Mouse (Mus musculus): ENCODE results near the gene Srxn1. TPM values are rescaled to one million over a fixed set of nuclear protein-coding genes. Genes with fewer than 3 reads are reported as not detected.

The Srxn1 gene
- polyA plus RNA-seq, 1 experiment = 30.6 TPM

- Histone ChIP-seq H3K4me3 (replicated peaks) (peak overlapping the region; percentile 18), H3K9me3 (peaks cover 7% of the 10 kb centered on the region), H3K36me3 (replicated peaks; ENCODE audit: low read length) (peaks cover 4% of the 10 kb centered on the region), H3K27me3 (replicated peaks) (peaks cover 57% of the 10 kb centered on the region), H3K4me1 (peaks cover 27% of the 10 kb centered on the region)
- TF ChIP-seq FLI1 (IDR thresholded peaks at IDR 0.05; ENCODE audit: low read length) = no peak
- TF ChIP-seq GATA1 (IDR thresholded peaks at IDR 0.05; ENCODE audit: borderline replicate concordance, low read length) = no peak
Observed at GRCm38 (mm10) chr2:152101761-152102160, 3.6 kb upstream of the Srxn1 start.

- H3K9me3 ChIP-seq = peaks cover 7% of the 10 kb centered on the region
- H3K4me1 ChIP-seq = peaks cover 32% of the 10 kb centered on the region
- H3K27me3 ChIP-seq (replicated peaks) = peaks cover 51% of the 10 kb centered on the region
- H3K4me3 ChIP-seq (replicated peaks) = no peak overlapping the region
- peaks cover 10% of the 10 kb centered on the region for H3K36me3 ChIP-seq (replicated peaks; ENCODE audit: low read length)
- TF ChIP-seq FLI1 (IDR thresholded peaks at IDR 0.05; ENCODE audit: low read length) (no peak), GATA1 (IDR thresholded peaks at IDR 0.05; ENCODE audit: borderline replicate concordance, low read length) (no peak)
Observed at GRCm38 (mm10) chr2:152102369-152102768, 2.9 kb upstream of the Srxn1 start.

GRCm38 (mm10) chr2:152104711-152105317, 502 bp upstream of the Srxn1 start:
- H3K36me3 ChIP-seq (replicated peaks; ENCODE audit: low read length) = peaks cover 34% of the 10 kb centered on the region
- H3K9me3 ChIP-seq = peaks cover 7% of the 10 kb centered on the region
- TF ChIP-seq FLI1 (IDR thresholded peaks at IDR 0.05; ENCODE audit: low read length) (no peak), GATA1 (IDR thresholded peaks at IDR 0.05; ENCODE audit: borderline replicate concordance, low read length) (no peak)
- H3K4me3 ChIP-seq (replicated peaks) = peak overlapping the region; percentile 98
- peaks cover 30% of the 10 kb centered on the region for H3K27me3 ChIP-seq (replicated peaks)
- peaks cover 56% of the 10 kb centered on the region for H3K4me1 ChIP-seq

- TF ChIP-seq GATA1 (IDR thresholded peaks at IDR 0.05; ENCODE audit: borderline replicate concordance, low read length) = no peak
- TF ChIP-seq FLI1 (IDR thresholded peaks at IDR 0.05; ENCODE audit: low read length) = no peak
- H3K36me3 ChIP-seq (replicated peaks; ENCODE audit: low read length) = peaks cover 48% of the 10 kb centered on the region
- H3K4me1 ChIP-seq = peaks cover 70% of the 10 kb centered on the region
- peaks cover 7% of the 10 kb centered on the region for H3K9me3 ChIP-seq
- H3K27me3 ChIP-seq (replicated peaks) = peaks cover 18% of the 10 kb centered on the region
- H3K4me3 ChIP-seq (replicated peaks) = peak overlapping the region; percentile 98
Observed at GRCm38 (mm10) chr2:152106225-152106595, 894 bp downstream of the Srxn1 start.

GRCm38 (mm10) chr2:152106597-152106996, 1.3 kb downstream of the Srxn1 start:
- peaks cover 73% of the 10 kb centered on the region for H3K4me1 ChIP-seq
- peaks cover 15% of the 10 kb centered on the region for H3K27me3 ChIP-seq (replicated peaks)
- peaks cover 51% of the 10 kb centered on the region for H3K36me3 ChIP-seq (replicated peaks; ENCODE audit: low read length)
- peaks cover 7% of the 10 kb centered on the region for H3K9me3 ChIP-seq
- H3K4me3 ChIP-seq (replicated peaks) = peak overlapping the region; percentile 98
- TF ChIP-seq GATA1 (IDR thresholded peaks at IDR 0.05; ENCODE audit: borderline replicate concordance, low read length) (no peak), FLI1 (IDR thresholded peaks at IDR 0.05; ENCODE audit: low read length) (no peak)

GRCm38 (mm10) chr2:152108702-152109101, 3.4 kb downstream of the Srxn1 start:
- H3K36me3 ChIP-seq (replicated peaks; ENCODE audit: low read length) = peaks cover 60% of the 10 kb centered on the region
- H3K27me3 ChIP-seq (replicated peaks) = no peaks in the 10 kb centered on the region
- H3K9me3 ChIP-seq = no peaks in the 10 kb centered on the region
- peak overlapping the region; percentile 46 for H3K4me3 ChIP-seq (replicated peaks)
- TF ChIP-seq FLI1 (IDR thresholded peaks at IDR 0.05; ENCODE audit: low read length) (no peak), GATA1 (IDR thresholded peaks at IDR 0.05; ENCODE audit: borderline replicate concordance, low read length) (no peak)
- H3K4me1 ChIP-seq = peaks cover 83% of the 10 kb centered on the region

GRCm38 (mm10) chr2:152109386-152109785, 4.1 kb downstream of the Srxn1 start:
- Histone ChIP-seq H3K4me3 (replicated peaks) (no peak overlapping the region), H3K4me1 (peaks cover 85% of the 10 kb centered on the region), H3K9me3 (no peaks in the 10 kb centered on the region), H3K27me3 (replicated peaks) (peaks cover 5% of the 10 kb centered on the region), H3K36me3 (replicated peaks; ENCODE audit: low read length) (peaks cover 60% of the 10 kb centered on the region)
- TF ChIP-seq FLI1 (IDR thresholded peaks at IDR 0.05; ENCODE audit: low read length) (no peak), GATA1 (IDR thresholded peaks at IDR 0.05; ENCODE audit: borderline replicate concordance, low read length) (no peak)

- no peaks in the 10 kb centered on the region for H3K9me3 ChIP-seq
- peaks cover 20% of the 10 kb centered on the region for H3K27me3 ChIP-seq (replicated peaks)
- peaks cover 60% of the 10 kb centered on the region for H3K36me3 ChIP-seq (replicated peaks; ENCODE audit: low read length)
- no peak overlapping the region for H3K4me3 ChIP-seq (replicated peaks)
- TF ChIP-seq FLI1 (IDR thresholded peaks at IDR 0.05; ENCODE audit: low read length) (no peak), GATA1 (IDR thresholded peaks at IDR 0.05; ENCODE audit: borderline replicate concordance, low read length) (no peak)
- H3K4me1 ChIP-seq = peaks cover 86% of the 10 kb centered on the region
Observed at GRCm38 (mm10) chr2:152111311-152111710, 6.0 kb downstream of the Srxn1 start.

GRCm38 (mm10) chr2:152111920-152112319, 6.6 kb downstream of the Srxn1 start:
- peaks cover 80% of the 10 kb centered on the region for H3K4me1 ChIP-seq
- H3K27me3 ChIP-seq (replicated peaks) = peaks cover 20% of the 10 kb centered on the region
- TF ChIP-seq GATA1 (IDR thresholded peaks at IDR 0.05; ENCODE audit: borderline replicate concordance, low read length) (no peak), FLI1 (IDR thresholded peaks at IDR 0.05; ENCODE audit: low read length) (no peak)

GRCm38 (mm10) chr2:152112490-152112889, 7.2 kb downstream of the Srxn1 start:
- TF ChIP-seq FLI1 (IDR thresholded peaks at IDR 0.05; ENCODE audit: low read length) = no peak
- Histone ChIP-seq H3K27me3 (replicated peaks) (peaks cover 25% of the 10 kb centered on the region), H3K4me1 (peaks cover 76% of the 10 kb centered on the region), H3K36me3 (replicated peaks; ENCODE audit: low read length) (peaks cover 49% of the 10 kb centered on the region), H3K9me3 (no peaks in the 10 kb centered on the region), H3K4me3 (replicated peaks) (peak overlapping the region; percentile 75)

More at GRCm38 (mm10) chr2:152111920-152112319, 6.6 kb downstream of the Srxn1 start:
- Histone ChIP-seq H3K36me3 (replicated peaks; ENCODE audit: low read length) (peaks cover 55% of the 10 kb centered on the region), H3K4me3 (replicated peaks) (no peak overlapping the region), H3K9me3 (no peaks in the 10 kb centered on the region)
